Mouse (Mus musculus): ENCODE data around the gene Rars2. TPM values are rescaled to one million over a fixed set of nuclear protein-coding genes. Genes with fewer than 3 reads are reported as not detected.
"Not testable (repeated sequence)": the region's sequence is repeated elsewhere in the genome, so short reads cannot be mapped to it uniquely, and the experiment has no call there.

The Rars2 gene
- 10 to 100 TPM; 30.9 to 31.1 TPM for total RNA-seq (2021)
- long read RNA-seq, experiment 1, transcript Rars2-201 (20 exons, 1,868 nt): major isoform, 26 of 44 reads
- long read RNA-seq, experiment 1, partial matches to known transcripts: 0 of 44 reads
- long read RNA-seq, experiment 1, other reads (novel, unspliced or antisense): 18 of 44 reads
- long read RNA-seq, experiment 2, transcript Rars2-201 (20 exons, 1,868 nt): major isoform, 32 of 48 reads
- long read RNA-seq, experiment 2, partial matches to known transcripts: 0 of 48 reads
- long read RNA-seq, experiment 2, other reads (novel, unspliced or antisense): 15 of 48 reads

- peak; percentile 92 to 95 for DNase-seq
- intact Hi-C loops (cut with DNase I): loop anchor here (10.0 kb wide), 1 partner anchor 1220 kb away; no protein-coding TSS in a partner anchor
These were observed at the start of gene Rars2, which contains the start of gene Orc3 for GRCm38 (mm10) chr4:34614630-34615094. TSS of gene Rars2 (plus strand) at chr4:34614957. TSS of gene Orc3 (minus strand) at chr4:34614944.

- intact Hi-C loops (cut with DNase I): no loop called here
- DNase-seq: no peak
These were observed 48.5 kb upstream of the Rars2 start for GRCm38 (mm10) chr4:34566226-34566625.

DNA sequence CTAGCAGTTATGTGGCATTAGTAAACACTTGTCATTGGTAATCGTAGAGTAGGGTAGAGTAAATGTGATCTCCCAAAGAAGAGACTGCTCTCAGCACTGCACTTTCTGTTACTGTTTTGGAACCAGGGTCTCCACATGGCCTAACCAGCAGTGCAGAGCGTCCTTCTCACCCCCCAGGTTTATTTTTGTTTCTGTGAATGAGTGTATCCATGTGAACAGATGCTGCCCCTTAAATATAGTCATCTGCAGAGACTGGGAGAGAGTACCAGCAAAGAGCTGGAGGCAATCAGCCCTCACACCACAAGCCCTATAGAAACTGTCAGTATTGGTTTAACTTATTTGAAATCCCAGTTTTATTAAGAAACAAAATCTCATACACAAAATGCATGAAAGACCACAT, 41.9 kb upstream of the Rars2 start:
- DNase-seq: no peak
- intact Hi-C loops (cut with DNase I): no loop called here

- no peak for DNase-seq
- intact Hi-C loops (cut with DNase I): no loop called here
These were observed 37.7 kb upstream of the Rars2 start for GRCm38 (mm10) chr4:34577028-34577427.

DNA sequence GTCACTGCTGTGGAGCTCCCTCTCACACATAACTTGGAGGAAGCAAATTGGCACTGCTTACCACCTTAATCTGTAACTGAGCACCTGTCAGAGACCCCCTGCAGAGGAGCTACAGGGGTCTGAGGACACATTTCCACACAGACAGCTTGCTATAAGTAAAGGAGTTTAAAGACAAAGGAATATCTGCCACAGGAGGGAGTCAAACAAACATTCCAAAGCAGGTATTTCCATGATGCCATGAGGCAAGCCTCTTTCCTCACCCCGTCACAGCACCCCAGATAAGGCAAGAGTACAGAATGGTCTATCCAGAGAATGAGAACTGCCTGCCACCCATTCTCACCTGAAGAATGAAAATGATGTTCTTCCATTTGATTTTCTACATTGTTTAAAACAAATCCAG, 35.5 kb upstream of the Rars2 start:
- DNase-seq: no peak

GRCm38 (mm10) chr4:34581489-34581888, 33.3 kb upstream of the Rars2 start:
- intact Hi-C loops (cut with DNase I); DNase-seq: not testable (repeated sequence)

More for the DNA sequence above, 35.5 kb upstream of the Rars2 start:
- intact Hi-C loops (cut with DNase I): no loop called here

GRCm38 (mm10) chr4:34581990-34582389, 32.8 kb upstream of the Rars2 start:
- intact Hi-C loops (cut with DNase I): no loop called here
- no peak for DNase-seq

DNA sequence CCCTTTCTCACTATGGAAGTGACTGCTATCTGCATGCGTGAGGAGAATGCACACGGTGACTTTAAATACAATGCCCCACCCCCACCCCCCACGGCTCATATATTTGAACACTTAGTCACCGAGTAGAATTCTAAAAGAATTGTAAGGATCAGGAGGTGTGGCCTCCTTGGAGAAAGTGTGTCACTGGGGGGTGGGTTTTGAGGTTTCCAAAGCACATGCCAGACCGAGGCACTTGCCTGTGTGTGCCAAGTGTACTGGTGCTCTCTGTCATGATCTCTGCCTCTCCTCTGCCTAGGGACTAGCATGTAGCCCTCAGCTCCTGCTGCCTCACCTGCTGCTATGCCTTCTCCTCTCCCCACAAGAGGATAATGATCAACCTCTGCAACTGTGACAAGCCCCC, 32.3 kb upstream of the Rars2 start:
- intact Hi-C loops (cut with DNase I): no loop called here
- no peak for DNase-seq

DNA sequence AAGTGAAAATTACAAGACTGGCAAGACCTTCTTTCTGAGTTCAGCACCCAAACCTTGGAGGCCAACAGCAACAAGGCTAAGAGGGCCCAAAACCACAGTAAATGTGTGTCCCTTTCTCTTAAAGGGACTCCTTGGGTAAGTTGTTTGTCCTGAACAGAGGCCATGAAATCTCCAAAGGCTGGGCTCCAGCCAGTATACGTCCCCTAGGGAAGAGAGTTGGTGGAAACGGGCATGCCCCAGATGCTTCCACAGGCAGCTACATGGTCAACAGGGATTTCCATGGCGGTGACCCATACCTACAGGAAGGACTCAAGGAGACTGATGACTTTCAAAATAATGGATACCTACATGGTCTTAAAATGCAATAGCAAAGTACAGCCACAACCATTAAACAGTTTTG, 31.3 kb upstream of the Rars2 start:
- intact Hi-C loops (cut with DNase I): no loop called here
- peak in 1 of 2 experiments; percentile 6 for DNase-seq

GRCm38 (mm10) chr4:34584871-34585607, 29.7 kb upstream of the Rars2 start:
- intact Hi-C loops (cut with DNase I): no loop called here
- no peak for DNase-seq

- DNase-seq: no peak
- intact Hi-C loops (cut with DNase I): no loop called here
These were observed 11.6 kb upstream of the Rars2 start for GRCm38 (mm10) chr4:34603123-34603522.

DNA sequence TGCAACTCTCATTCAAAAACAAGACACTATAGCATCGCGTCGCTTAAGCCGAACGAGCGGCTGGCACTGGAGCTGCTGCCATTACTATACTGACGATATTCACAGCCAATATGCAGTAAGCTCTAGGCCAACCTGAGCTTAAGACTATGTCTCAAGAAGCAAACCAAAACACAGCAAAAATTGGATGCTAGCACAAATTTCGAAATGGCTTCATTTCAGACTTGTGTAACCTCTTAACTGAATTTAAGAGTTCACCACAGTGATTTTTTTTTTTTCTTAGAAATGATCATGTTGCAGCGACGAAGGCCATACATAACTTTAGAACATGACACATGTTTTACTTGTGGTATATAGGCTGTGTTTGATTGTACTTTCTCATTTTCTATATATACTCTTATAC, 8.1 kb upstream of the Rars2 start:
- intact Hi-C loops (cut with DNase I): no loop called here
- no peak for DNase-seq

- intact Hi-C loops (cut with DNase I): loop anchor here (10.0 kb wide), 1 partner anchor 1219 kb away; no protein-coding TSS in a partner anchor
- no peak for DNase-seq
These were observed 1.1 kb upstream of the Rars2 start for GRCm38 (mm10) chr4:34613571-34614145.

DNA sequence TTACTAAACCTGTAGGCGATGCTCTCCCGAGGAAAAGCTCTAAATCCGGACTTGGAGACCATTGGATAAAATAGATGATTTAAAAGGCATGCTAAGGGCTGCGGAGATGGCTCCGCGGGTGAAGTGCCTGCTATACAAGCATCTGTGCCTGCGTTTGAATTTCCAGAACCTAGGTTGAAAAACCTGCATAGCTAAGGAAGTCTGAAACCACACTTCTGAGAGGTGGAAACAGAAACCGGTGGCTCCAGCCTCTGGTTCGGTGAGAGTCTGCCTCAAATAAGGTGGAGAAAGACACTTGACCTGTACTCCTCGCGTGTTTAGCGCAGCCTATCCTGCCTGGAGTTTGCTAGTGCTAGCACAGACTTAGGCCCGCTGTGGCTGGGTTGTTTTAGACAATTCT, 546 bp downstream of the Rars2 start:
- intact Hi-C loops (cut with DNase I): loop anchor here (10.0 kb wide), 1 partner anchor 1221 kb away; no protein-coding TSS in a partner anchor

DNA sequence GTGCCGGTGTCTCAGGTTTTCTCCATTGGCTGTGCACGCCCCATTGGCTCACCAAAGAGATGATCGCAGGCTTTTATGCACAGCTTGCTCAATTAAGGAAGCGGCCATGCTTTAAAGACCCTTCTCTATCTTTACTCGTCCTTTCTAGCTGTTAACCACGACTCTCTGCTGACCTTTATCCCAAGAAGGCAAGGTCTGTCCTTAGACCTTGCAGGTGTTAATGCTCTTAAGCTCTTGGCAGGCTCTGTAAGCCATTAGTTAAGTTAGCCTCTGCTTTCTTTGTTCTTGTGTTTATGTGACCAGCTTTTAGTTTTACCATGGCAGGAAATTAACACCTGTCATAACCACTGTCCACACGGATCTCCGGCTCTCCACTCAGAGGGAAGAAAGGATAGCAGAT, 1.4 kb downstream of the Rars2 start:
- intact Hi-C loops (cut with DNase I): loop anchor here (10.0 kb wide), 1 partner anchor 1221 kb away; no protein-coding TSS in a partner anchor
- no peak for DNase-seq

More for the DNA sequence above, 546 bp downstream of the Rars2 start:
- DNase-seq: peak in 1 of 2 experiments; percentile 2

DNA sequence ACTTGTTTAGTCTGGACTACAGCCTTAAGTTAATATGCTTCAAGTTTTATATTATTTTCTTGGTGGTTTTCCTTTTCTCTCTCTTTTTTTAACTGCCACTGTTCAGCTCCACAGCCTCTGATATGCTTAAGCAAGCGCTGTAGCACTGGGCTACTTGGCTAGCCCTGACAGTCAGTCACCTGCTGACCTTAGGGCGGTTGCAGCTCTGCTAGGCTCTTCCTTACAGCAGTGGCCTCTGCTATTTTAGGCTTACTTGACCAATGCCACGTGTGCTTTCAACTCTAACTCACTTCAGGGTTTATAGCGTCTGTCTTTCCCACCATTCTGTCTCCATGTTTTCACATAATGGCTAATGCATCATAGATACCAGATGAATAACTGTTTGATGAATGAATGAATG, 10.8 kb downstream of the Rars2 start:
- intact Hi-C loops (cut with DNase I): no loop called here
- no peak for DNase-seq

DNA sequence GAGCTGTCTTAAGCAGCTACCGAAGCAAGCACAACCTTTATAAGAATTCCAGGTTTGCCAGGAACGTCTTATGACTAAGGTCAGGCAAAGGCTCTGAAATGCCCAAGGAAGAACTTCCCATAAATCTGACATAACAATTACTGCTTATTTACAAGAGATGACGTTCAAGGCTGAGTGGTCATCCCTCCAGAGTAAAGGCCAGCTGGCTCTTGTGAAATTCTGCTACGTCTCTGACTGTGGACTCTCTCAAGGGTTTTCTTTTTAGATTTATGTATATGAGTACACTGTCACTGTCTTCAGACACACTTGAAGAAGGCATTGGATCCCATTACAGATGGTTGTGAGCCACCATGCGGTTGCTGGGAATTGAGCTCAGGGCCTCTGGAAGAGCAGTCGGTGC, 11.6 kb downstream of the Rars2 start:
- no peak for DNase-seq
- intact Hi-C loops (cut with DNase I): no loop called here

DNA sequence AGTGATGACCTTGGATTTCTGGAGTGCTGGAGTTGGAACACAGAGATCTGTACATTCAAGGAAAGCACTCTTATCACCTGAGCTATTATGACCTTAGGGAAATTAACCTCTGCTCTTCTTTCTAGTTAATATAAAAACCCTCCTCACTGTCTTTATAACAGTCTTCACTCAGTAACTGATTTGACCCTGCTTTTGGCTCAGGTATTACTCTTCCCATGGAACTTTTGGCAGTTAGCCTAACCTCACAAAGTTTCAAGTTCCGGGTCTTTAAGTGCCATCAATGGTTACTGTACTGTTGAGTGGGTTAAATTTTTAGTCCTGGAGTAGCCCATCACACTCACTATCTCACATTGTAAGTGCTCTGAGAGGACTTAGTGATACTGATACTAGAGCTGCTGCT, 15.2 kb downstream of the Rars2 start:
- no peak for DNase-seq
- intact Hi-C loops (cut with DNase I): no loop called here

GRCm38 (mm10) chr4:34634129-34634528, 19.4 kb downstream of the Rars2 start:
- no peak for DNase-seq
- intact Hi-C loops (cut with DNase I): no loop called here

DNA sequence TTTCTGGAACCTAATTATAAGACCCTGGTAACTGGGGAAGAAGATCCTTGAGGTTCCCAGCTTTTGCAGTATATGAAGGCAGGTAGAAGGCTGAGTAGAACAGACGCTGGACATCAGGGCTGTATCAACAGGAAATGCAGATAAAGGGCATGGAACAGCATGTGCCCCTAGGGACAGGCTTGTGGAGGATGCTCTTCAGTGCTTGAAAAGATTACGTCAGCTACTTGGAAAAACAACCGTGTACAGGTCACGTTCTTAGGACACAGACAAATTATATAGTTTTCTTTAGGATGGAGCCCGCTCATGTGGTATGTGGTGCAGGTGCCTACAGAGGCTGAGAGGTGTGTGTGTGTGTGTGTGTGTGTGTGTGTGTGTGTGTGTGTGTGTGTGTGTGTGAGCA, 21.3 kb downstream of the Rars2 start:
- no peak for DNase-seq
- intact Hi-C loops (cut with DNase I): no loop called here

DNA sequence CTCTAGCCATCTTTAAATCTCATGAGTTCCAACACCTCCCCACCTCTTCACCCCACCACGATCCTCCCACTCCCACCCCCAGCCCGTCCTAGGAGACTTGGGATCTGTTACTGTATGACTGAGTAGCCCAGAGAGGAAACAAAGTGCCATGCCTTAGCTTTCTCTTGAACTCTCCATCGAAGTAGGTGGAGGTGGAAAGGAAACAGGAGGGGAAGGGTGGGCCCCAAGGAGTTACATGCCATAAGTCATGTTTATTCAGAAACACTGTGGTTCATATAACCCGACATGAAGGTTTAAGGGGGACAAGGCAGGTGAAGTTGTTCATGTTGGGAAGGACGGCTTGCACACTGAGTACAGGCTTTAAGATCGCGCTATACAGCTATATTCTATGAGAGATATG, 22.6 kb downstream of the Rars2 start:
- intact Hi-C loops (cut with DNase I): no loop called here
- DNase-seq: no peak
